Mouse (Mus musculus): ENCODE results near the gene Sprtn. TPM values are rescaled to one million over a fixed set of nuclear protein-coding genes. Genes with fewer than 3 reads are reported as not detected.

The Sprtn gene
- polyA plus RNA-seq, 1 experiment from 2014 or later, result 8.3 TPM

GRCm38 (mm10) chr8:124948733-124949111 is 51.0 kb downstream of the Sprtn start:
- Histone ChIP-seq H3K9ac (ENCODE audit: low read length) (peak overlapping the region; percentile 98), H3K27me3 (ENCODE audit: control insufficient read depth, insufficient read depth, low read length) (no peaks in the 10 kb centered on the region), H3K9me3 (replicated peaks; ENCODE audit: control insufficient read depth, low read length) (no peaks in the 10 kb centered on the region), H3K27ac (ENCODE audit: low read length) (peak overlapping the region; percentile 99), H3K4me2 (ENCODE audit: low read depth, low read length) (peak overlapping the region; percentile 78), H3K36me3 (ENCODE audit: control insufficient read depth, insufficient read depth, low read length) (no peaks in the 10 kb centered on the region), H3K4me1 (ENCODE audit: control insufficient read depth, insufficient read depth, low read length) (peaks cover 25% of the 10 kb centered on the region), H3K4me3 (replicated peaks; ENCODE audit: low read length) (peak overlapping the region; percentile 94)
- peak; percentile 23; the same call in 1 of the 2 replicates for ATAC-seq (ENCODE audit: insufficient read depth, low FRiP score)
- under 1% methylated on average over 46 of the region's 62 CpGs for WGBS

GRCm38 (mm10) chr8:124949209-124950068 is 51.8 kb downstream of the Sprtn start, which contains the start of gene Egln1:
Egln1 (minus strand) TSS chr8:124949324.
- Histone ChIP-seq H3K36me3 (ENCODE audit: control insufficient read depth, insufficient read depth, low read length) (no peaks in the 10 kb centered on the region), H3K4me1 (ENCODE audit: control insufficient read depth, insufficient read depth, low read length) (peaks cover 25% of the 10 kb centered on the region), H3K27me3 (ENCODE audit: control insufficient read depth, insufficient read depth, low read length) (no peaks in the 10 kb centered on the region), H3K9ac (ENCODE audit: low read length) (peak within 1 kb of the TSS; percentile 98), H3K4me2 (ENCODE audit: low read depth, low read length) (peak within 1 kb of the TSS; percentile 78), H3K4me3 (replicated peaks; ENCODE audit: low read length) (peak within 1 kb of the TSS; percentile 94), H3K27ac (ENCODE audit: low read length) (peak within 1 kb of the TSS; percentile 99), H3K9me3 (replicated peaks; ENCODE audit: control insufficient read depth, low read length) (no peaks in the 10 kb centered on the region)
- ATAC-seq (ENCODE audit: insufficient read depth, low FRiP score), result peak; percentile 94
- under 1% methylated on average over 84 of the region's 98 CpGs for WGBS

- H3K4me3 ChIP-seq (replicated peaks; ENCODE audit: low read length), result peak overlapping the region; percentile 94
- no peaks in the 10 kb centered on the region for H3K27me3 ChIP-seq (ENCODE audit: control insufficient read depth, insufficient read depth, low read length)
- ATAC-seq (ENCODE audit: insufficient read depth, low FRiP score), result no peak
- H3K36me3 ChIP-seq (ENCODE audit: control insufficient read depth, insufficient read depth, low read length), result no peaks in the 10 kb centered on the region
- peak overlapping the region; percentile 95 for H3K9ac ChIP-seq (ENCODE audit: low read length)
- WGBS, result 16% methylated on average over 10 of the region's 10 CpGs
- no peaks in the 10 kb centered on the region for H3K9me3 ChIP-seq (replicated peaks; ENCODE audit: control insufficient read depth, low read length)
- H3K4me2 ChIP-seq (ENCODE audit: low read depth, low read length), result peak overlapping the region; percentile 63
- peaks cover 25% of the 10 kb centered on the region for H3K4me1 ChIP-seq (ENCODE audit: control insufficient read depth, insufficient read depth, low read length)
- peak overlapping the region; percentile 99 for H3K27ac ChIP-seq (ENCODE audit: low read length)
Observed at GRCm38 (mm10) chr8:124950069-124950456, 52.4 kb downstream of the Sprtn start.

GRCm38 (mm10) chr8:124950865-124951264 is 53.2 kb downstream of the Sprtn start:
- H3K9me3 ChIP-seq (replicated peaks; ENCODE audit: control insufficient read depth, low read length), result no peaks in the 10 kb centered on the region
- peak overlapping the region; percentile 99 for H3K27ac ChIP-seq (ENCODE audit: low read length)
- H3K36me3 ChIP-seq (ENCODE audit: control insufficient read depth, insufficient read depth, low read length), result no peaks in the 10 kb centered on the region
- whole genome bisulfite sequencing, result 39% methylated on average over 2 of the region's 2 CpGs
- H3K9ac ChIP-seq (ENCODE audit: low read length), result peak overlapping the region; percentile 95
- H3K27me3 ChIP-seq (ENCODE audit: control insufficient read depth, insufficient read depth, low read length), result no peaks in the 10 kb centered on the region
- H3K4me1 ChIP-seq (ENCODE audit: control insufficient read depth, insufficient read depth, low read length), result peaks cover 21% of the 10 kb centered on the region
- H3K4me2 ChIP-seq (ENCODE audit: low read depth, low read length), result peak overlapping the region; percentile 63
- no peak for ATAC-seq (ENCODE audit: insufficient read depth, low FRiP score)
- peak overlapping the region; percentile 94 for H3K4me3 ChIP-seq (replicated peaks; ENCODE audit: low read length)

GRCm38 (mm10) chr8:124953188-124953587 is 55.5 kb downstream of the Sprtn start:
- no peak overlapping the region for H3K9ac ChIP-seq (ENCODE audit: low read length)
- ATAC-seq (ENCODE audit: insufficient read depth, low FRiP score), result no peak
- no peak overlapping the region for H3K4me2 ChIP-seq (ENCODE audit: low read depth, low read length)
- H3K27me3 ChIP-seq (ENCODE audit: control insufficient read depth, insufficient read depth, low read length), result no peaks in the 10 kb centered on the region
- no peaks in the 10 kb centered on the region for H3K9me3 ChIP-seq (replicated peaks; ENCODE audit: control insufficient read depth, low read length)
- no peak overlapping the region for H3K27ac ChIP-seq (ENCODE audit: low read length)
- H3K36me3 ChIP-seq (ENCODE audit: control insufficient read depth, insufficient read depth, low read length), result no peaks in the 10 kb centered on the region
- 79% methylated on average over 7 of the region's 7 CpGs for WGBS
- no peak overlapping the region for H3K4me3 ChIP-seq (replicated peaks; ENCODE audit: low read length)
- peaks cover 9% of the 10 kb centered on the region for H3K4me1 ChIP-seq (ENCODE audit: control insufficient read depth, insufficient read depth, low read length)

GRCm38 (mm10) chr8:124954572-124955082 is 56.9 kb downstream of the Sprtn start:
- no peak overlapping the region for H3K4me2 ChIP-seq (ENCODE audit: low read depth, low read length)
- no peaks in the 10 kb centered on the region for H3K27me3 ChIP-seq (ENCODE audit: control insufficient read depth, insufficient read depth, low read length)
- H3K9ac ChIP-seq (ENCODE audit: low read length), result no peak overlapping the region
- H3K9me3 ChIP-seq (replicated peaks; ENCODE audit: control insufficient read depth, low read length), result no peaks in the 10 kb centered on the region
- H3K4me3 ChIP-seq (replicated peaks; ENCODE audit: low read length), result no peak overlapping the region
- no peak overlapping the region for H3K27ac ChIP-seq (ENCODE audit: low read length)
- 72% methylated on average over 8 of the region's 8 CpGs for WGBS
- H3K4me1 ChIP-seq (ENCODE audit: control insufficient read depth, insufficient read depth, low read length), result peaks cover 9% of the 10 kb centered on the region
- no peaks in the 10 kb centered on the region for H3K36me3 ChIP-seq (ENCODE audit: control insufficient read depth, insufficient read depth, low read length)
- no peak for ATAC-seq (ENCODE audit: insufficient read depth, low FRiP score)

Other genes with a start within 250 kb of the Sprtn start
- 23.3 and 23.5 TPM in 2 replicates for gene 2310022B05Rik, start 234.5 kb upstream of the Sprtn start, polyA plus RNA-seq (2015; fragmentation: Nextera tagmentation; extraction: Ambion mirVana)
- gene Ttc13, start 175.9 kb upstream of the Sprtn start, polyA plus RNA-seq (2015; fragmentation: Nextera tagmentation; extraction: Ambion mirVana), result 35.1 and 41.9 TPM in 2 replicates
- 17.2 and 19.0 TPM in 2 replicates for gene Arv1, start 175.7 kb upstream of the Sprtn start, polyA plus RNA-seq (2015; fragmentation: Nextera tagmentation; extraction: Ambion mirVana)
- 3.2 and 4.7 TPM in 2 replicates for gene Fam89a, start 146.1 kb upstream of the Sprtn start, polyA plus RNA-seq (2015; fragmentation: Nextera tagmentation; extraction: Ambion mirVana)
- gene Trim67, start 104.8 kb upstream of the Sprtn start, polyA plus RNA-seq (2015; fragmentation: Nextera tagmentation; extraction: Ambion mirVana), result 0.30 and 0.40 TPM in 2 replicates
- 86.4 and 90.1 TPM in 2 replicates for gene Gnpat, start 34.9 kb upstream of the Sprtn start, polyA plus RNA-seq (2015; fragmentation: Nextera tagmentation; extraction: Ambion mirVana)
- 42.1 TPM in 2 replicates for gene 2810004N23Rik, start 34.8 kb upstream of the Sprtn start, polyA plus RNA-seq (2015; fragmentation: Nextera tagmentation; extraction: Ambion mirVana)
- 5.6 and 6.0 TPM in 2 replicates for gene Exoc8, start 181 bp upstream of the Sprtn start, polyA plus RNA-seq (2015; fragmentation: Nextera tagmentation; extraction: Ambion mirVana)
- gene Egln1, start 51.4 kb downstream of the Sprtn start, polyA plus RNA-seq (2015; fragmentation: Nextera tagmentation; extraction: Ambion mirVana), result 12.4 and 12.9 TPM in 2 replicates
- 109 and 115 TPM in 2 replicates for gene Tsnax, start 115.1 kb downstream of the Sprtn start, polyA plus RNA-seq (2015; fragmentation: Nextera tagmentation; extraction: Ambion mirVana)
- gene Disc1, start 156.3 kb downstream of the Sprtn start, polyA plus RNA-seq (2015; fragmentation: Nextera tagmentation; extraction: Ambion mirVana), result 1.5 TPM in 2 replicates

All from stomach, embryonic 16.5 days (tissue).